Mouse (Mus musculus) forebrain, embryonic 14.5 days (tissue): Measurements from ENCODE around the gene Creb3. TPM values are rescaled to one million over a fixed set of nuclear protein-coding genes. Genes with fewer than 3 reads are reported as not detected.

Source experiments
- ATAC-seq: fragments of 200-750 bp; cut with Nextera tagmentation; 2 replicates; pipeline ENCODE4 v1.8.0; 2017; ENCODE audit warnings: mild to moderate bottlenecking, moderate library complexity
- DNase-seq: peaks from one replicate; pipeline ENCODE4 v3.0.0-alpha.2; 2015; ENCODE audit warnings: low spot score
- H3K27ac ChIP-seq: fragments of 300-500 bp; sonication (generic); 2 replicates; pipeline ENCODE4 v1.5.1; 2014; ENCODE audit warnings: low read depth, mild to moderate bottlenecking, control low read depth, low read length, moderate library complexity
- H3K27me3 ChIP-seq: fragments of 300-500 bp; sonication (generic); replicated peaks from 2 replicates; pipeline ENCODE4 v1.6.1; 2014; ENCODE audit warnings: low read length, control low read depth, mixed read lengths; ENCODE audit not compliant: control insufficient read depth, insufficient read depth
- H3K36me3 ChIP-seq: fragments of 300-500 bp; sonication (generic); 2 replicates; pipeline ENCODE4 v1.6.1; 2014; ENCODE audit warnings: low read length, control low read depth; ENCODE audit not compliant: control insufficient read depth, insufficient read depth
- H3K4me1 ChIP-seq: fragments of 300-500 bp; sonication (generic); 2 replicates; pipeline ENCODE4 v1.6.1; 2014; ENCODE audit warnings: antibody characterized with exemption, low read length, control low read depth; ENCODE audit not compliant: control insufficient read depth, insufficient read depth
- H3K4me2 ChIP-seq: fragments of 300-500 bp; sonication (generic); 2 replicates; pipeline ENCODE4 v1.6.1; 2014; ENCODE audit warnings: mild to moderate bottlenecking, control low read depth, low read length
- H3K4me3 ChIP-seq: fragments of 300-500 bp; sonication (generic); 2 replicates; pipeline ENCODE4 v1.5.1; 2014; ENCODE audit warnings: low read depth, low read length, control low read depth
- H3K9ac ChIP-seq: fragments of 300-500 bp; sonication (generic); 2 replicates; pipeline ENCODE4 v1.6.1; 2014; ENCODE audit warnings: mild to moderate bottlenecking, low read length, control low read depth, moderate library complexity
- H3K9me3 ChIP-seq: fragments of 300-500 bp; sonication (generic); replicated peaks from 2 replicates; pipeline ENCODE4 v1.6.1; 2016; ENCODE audit warnings: low read length, control low read depth, mixed read lengths; ENCODE audit not compliant: control insufficient read depth
- WGBS: fragments of 180-500 bp; shearing (Covaris S2); extraction: QIAGEN DNeasy Blood & Tissue Kit; methylation state at CpG from one replicate; pipeline ENCODE4 v1.1.7; 2014; 5-methylcytosine and 5-hydroxymethylcytosine counted together
- polyA plus RNA-seq: library from polyadenylated mRNA; unstranded; fragments of >200 nt; fragmentation: Nextera tagmentation; extraction: Ambion mirVana; gene quantifications from 2 replicates; pipeline ENCODE4 v1.2.1, GENCODE M21; 2014

The Creb3 gene
- polyA plus RNA-seq, 1 experiment from 2014 or later = 88.4 TPM

DNA sequence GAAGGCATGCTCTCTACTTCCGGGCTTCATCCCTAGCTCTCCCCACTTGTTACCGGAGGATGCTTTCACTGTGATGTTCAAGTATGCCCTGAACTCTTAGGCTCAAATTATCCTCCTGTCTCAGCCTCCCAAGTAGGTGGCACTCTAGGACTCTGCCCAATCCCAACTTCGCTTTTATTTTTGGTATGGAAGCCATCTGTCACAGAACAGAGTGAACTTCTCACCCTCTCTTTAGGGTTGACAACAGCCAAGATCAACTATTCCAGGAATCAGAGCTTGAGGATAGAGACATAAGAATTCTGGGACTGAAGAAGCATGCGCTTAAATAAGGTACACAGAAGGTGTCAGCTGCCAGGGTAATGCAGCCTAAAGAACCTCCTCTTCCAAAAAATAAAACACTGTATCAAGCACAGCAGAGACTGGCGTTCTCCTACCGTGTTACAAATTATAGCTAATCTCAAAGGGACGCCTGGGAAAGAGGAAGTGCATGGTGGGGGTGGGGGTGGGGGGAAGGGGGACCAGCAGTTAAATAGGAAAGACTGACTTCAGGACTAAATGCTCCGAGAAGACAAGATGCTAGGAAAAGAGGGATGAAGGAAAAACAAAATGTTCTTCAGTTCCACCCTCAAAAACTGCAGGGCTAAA is 15.2 kb downstream of the Creb3 start:
- H3K4me1 ChIP-seq = peaks cover 37% of the 10 kb centered on the region
- 57% methylated on average over 8 of the region's 8 CpGs for WGBS
- peak overlapping the region; percentile 98 for H3K4me2 ChIP-seq
- H3K27me3 ChIP-seq = no peaks in the 10 kb centered on the region
- H3K27ac ChIP-seq = no peak overlapping the region
- peak overlapping the region; percentile 89 for H3K4me3 ChIP-seq
- H3K9me3 ChIP-seq = no peaks in the 10 kb centered on the region
- peaks cover 40% of the 10 kb centered on the region for H3K36me3 ChIP-seq
- peak overlapping the region; percentile 87 for H3K9ac ChIP-seq
- DNase-seq (no peak), ATAC-seq (no peak)

DNA sequence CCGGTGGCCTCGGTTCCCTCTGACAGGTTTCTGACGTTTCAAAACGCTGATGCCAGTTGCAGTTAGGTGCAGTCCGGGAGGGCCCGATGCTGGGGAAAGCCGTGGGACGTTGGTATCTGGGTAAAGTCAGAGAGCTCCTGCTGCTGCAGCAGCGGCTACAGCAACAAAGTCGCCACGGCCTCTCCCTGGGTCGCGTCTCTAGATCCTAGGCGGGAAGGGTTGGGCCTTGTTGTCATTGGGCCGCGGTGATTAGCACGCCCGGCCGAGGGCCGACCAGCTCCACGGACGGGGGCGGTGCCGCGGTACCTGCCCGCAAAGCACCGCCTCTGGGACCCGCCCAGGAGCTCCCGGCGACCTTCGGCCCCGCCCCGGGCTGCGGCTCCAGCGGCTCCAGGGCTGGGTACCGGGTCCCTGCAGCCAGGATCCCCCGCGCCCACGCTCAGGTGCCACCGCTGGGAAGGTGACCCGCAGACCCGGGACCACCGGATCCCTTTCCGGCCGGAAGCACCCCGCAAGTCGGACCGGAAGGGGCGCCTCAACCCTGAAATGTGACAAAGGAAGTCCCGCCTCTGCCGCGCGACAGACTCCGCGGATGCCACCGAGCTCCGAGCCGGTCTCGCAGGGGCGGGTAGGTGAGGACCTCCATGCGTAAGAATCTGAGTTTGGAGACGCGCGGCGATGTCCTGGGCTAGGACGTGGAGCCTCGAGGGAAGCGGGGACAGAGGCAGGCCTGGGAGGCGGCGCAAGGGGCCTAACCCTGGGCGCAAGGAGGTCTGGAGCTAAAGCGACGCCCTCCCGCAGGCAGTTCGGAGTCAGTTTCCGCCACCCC is 16.5 kb downstream of the Creb3 start, which contains the start of the genes Rgp1 and Gba2:
Rgp1 (plus strand) TSS at position 340 of the 829 bp plus-strand sequence.
Gba2 (minus strand) TSS at position 498 of the 829 bp plus-strand sequence.
- H3K4me3 ChIP-seq = peak within 1 kb of the TSS; percentile 89
- ATAC-seq = peak; percentile 89
- peak within 1 kb of the TSS; percentile 62 for H3K27ac ChIP-seq
- H3K36me3 ChIP-seq = peaks cover 40% of the 10 kb centered on the region
- no peaks in the 10 kb centered on the region for H3K27me3 ChIP-seq
- under 1% methylated on average over 73 of the region's 76 CpGs for WGBS
- peak within 1 kb of the TSS; percentile 98 for H3K4me2 ChIP-seq
- peak; percentile 89 for DNase-seq
- no peaks in the 10 kb centered on the region for H3K9me3 ChIP-seq
- H3K9ac ChIP-seq = peak within 1 kb of the TSS; percentile 87
- H3K4me1 ChIP-seq = peaks cover 37% of the 10 kb centered on the region

DNA sequence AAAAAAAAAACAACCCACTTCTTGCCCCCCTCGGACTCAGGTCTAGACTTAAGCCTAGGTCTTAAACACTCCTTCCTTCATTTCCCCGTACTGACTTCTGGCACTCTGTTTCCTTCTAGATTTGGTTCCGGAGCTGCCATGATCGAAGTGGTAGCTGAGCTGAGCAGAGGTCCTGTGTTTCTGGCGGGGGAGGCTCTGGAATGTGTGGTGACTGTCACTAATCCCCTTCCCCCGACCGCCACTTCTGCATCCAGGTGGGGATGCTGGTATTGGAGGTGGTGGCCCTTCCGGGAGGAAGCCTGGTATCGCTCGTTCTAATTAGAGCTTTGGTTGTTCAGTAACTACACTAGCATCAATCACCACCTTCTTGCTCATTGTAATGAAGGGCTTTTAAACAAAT is 17.1 kb downstream of the Creb3 start:
- no peak for DNase-seq
- H3K27ac ChIP-seq = peak overlapping the region; percentile 62
- no peaks in the 10 kb centered on the region for H3K9me3 ChIP-seq
- H3K9ac ChIP-seq = peak overlapping the region; percentile 87
- ATAC-seq = no peak
- H3K4me1 ChIP-seq = peaks cover 37% of the 10 kb centered on the region
- H3K36me3 ChIP-seq = peaks cover 40% of the 10 kb centered on the region
- H3K27me3 ChIP-seq = no peaks in the 10 kb centered on the region
- peak overlapping the region; percentile 98 for H3K4me2 ChIP-seq
- peak overlapping the region; percentile 89 for H3K4me3 ChIP-seq
- 6% methylated on average over 10 of the region's 10 CpGs for WGBS

DNA sequence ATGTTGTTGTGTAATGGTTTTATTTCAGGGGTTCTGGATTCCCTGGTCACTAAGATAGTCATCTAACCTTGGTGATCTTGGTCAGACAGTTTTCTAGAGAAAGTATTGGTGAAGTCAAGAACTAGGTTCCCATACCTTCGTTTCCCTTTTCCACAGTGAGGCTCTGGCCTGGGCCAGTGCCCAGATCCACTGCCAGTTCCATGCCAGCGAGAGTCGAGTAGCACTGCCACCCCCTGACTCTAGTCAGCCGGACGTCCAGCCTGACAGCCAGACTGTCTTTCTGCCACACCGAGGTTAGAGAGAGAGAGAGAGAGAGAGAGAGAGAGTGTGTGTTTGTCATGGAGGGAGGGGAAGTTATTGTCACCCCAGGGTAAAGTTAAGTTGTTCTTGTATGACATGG is 17.6 kb downstream of the Creb3 start:
- Histone ChIP-seq H3K9me3 (no peaks in the 10 kb centered on the region), H3K36me3 (peaks cover 45% of the 10 kb centered on the region), H3K4me3 (peak overlapping the region; percentile 89), H3K9ac (peak overlapping the region; percentile 87), H3K4me1 (peaks cover 37% of the 10 kb centered on the region), H3K27ac (no peak overlapping the region), H3K27me3 (no peaks in the 10 kb centered on the region), H3K4me2 (peak overlapping the region; percentile 98)
- no peak for ATAC-seq
- WGBS = 84% methylated on average over 6 of the region's 6 CpGs
- DNase-seq = no peak

DNA sequence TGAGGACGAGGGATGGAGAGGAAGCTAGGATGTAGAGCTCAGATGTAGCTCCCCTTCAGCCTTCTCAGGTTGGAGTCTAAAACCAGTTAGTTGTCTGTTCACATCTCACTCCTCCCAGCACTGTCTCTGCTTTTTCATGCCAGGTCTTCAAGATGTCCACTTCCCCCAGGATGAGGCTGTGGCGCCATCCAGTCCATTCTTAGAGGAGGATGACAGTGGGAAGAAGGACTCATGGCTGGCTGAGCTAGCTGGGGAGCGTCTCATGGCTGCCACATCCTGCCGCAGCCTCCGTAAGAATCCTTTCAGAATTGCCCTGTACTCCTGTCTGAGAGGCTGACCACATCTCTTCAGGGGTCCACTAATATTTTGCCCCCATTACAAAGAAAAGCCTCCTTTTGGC is 18.6 kb downstream of the Creb3 start:
- ATAC-seq (no peak), DNase-seq (no peak)
- WGBS = 98% methylated on average over 5 of the region's 5 CpGs
- no peak overlapping the region for H3K27ac ChIP-seq
- H3K9me3 ChIP-seq = no peaks in the 10 kb centered on the region
- no peaks in the 10 kb centered on the region for H3K27me3 ChIP-seq
- peaks cover 29% of the 10 kb centered on the region for H3K4me1 ChIP-seq
- H3K36me3 ChIP-seq = peaks cover 48% of the 10 kb centered on the region
- no peak overlapping the region for H3K4me2 ChIP-seq
- no peak overlapping the region for H3K9ac ChIP-seq
- H3K4me3 ChIP-seq = no peak overlapping the region

DNA sequence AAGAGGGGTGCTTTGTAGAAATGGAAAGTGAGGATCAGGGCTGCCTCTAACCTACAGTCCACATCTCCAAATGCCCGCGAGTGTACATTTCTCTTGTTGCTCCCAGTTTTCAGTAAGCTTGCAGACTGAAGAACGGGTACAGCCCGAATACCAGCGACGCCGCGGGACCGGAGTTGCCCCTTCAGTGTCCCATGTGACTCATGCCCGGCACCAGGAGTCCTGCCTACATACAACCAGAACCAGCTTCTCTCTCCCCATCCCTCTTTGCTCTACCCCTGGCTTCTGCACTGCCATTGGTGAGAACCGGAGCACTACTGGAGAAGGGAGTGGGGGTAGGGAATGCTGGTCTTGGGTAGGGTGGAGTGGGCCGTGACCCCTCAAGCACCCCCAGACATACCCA is 19.2 kb downstream of the Creb3 start:
- Histone ChIP-seq H3K4me3 (no peak overlapping the region), H3K27ac (no peak overlapping the region), H3K9me3 (no peaks in the 10 kb centered on the region), H3K9ac (no peak overlapping the region), H3K36me3 (peaks cover 48% of the 10 kb centered on the region), H3K4me2 (no peak overlapping the region), H3K27me3 (no peaks in the 10 kb centered on the region), H3K4me1 (peaks cover 22% of the 10 kb centered on the region)
- WGBS = 97% methylated on average over 12 of the region's 12 CpGs
- ATAC-seq = no peak
- DNase-seq = no peak

DNA sequence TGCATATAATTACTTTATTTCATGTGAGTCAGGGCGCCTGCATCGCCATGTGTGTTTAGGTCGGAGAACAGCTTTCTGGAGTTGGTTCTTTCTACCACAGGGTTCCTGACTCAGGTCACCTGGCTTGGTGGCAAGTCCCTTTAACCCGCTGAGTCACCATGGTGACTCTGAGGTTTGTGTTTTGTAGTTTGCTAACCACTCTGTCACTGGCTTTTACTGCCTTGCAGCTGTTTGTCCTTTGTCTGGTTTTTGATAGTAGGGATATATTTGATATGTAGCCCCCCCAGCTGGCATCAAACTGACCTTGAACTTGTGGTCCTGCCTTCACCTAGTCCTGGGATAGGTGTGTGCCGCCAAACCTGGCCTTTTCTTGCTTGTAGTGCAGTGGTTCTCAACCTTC is 20.1 kb downstream of the Creb3 start:
- ATAC-seq (no peak), DNase-seq (no peak)
- no peak overlapping the region for H3K4me3 ChIP-seq
- no peak overlapping the region for H3K4me2 ChIP-seq
- peaks cover 14% of the 10 kb centered on the region for H3K4me1 ChIP-seq
- WGBS = 89% methylated on average over 5 of the region's 5 CpGs
- no peaks in the 10 kb centered on the region for H3K9me3 ChIP-seq
- no peak overlapping the region for H3K27ac ChIP-seq
- no peak overlapping the region for H3K9ac ChIP-seq
- H3K36me3 ChIP-seq = peaks cover 48% of the 10 kb centered on the region
- no peaks in the 10 kb centered on the region for H3K27me3 ChIP-seq

DNA sequence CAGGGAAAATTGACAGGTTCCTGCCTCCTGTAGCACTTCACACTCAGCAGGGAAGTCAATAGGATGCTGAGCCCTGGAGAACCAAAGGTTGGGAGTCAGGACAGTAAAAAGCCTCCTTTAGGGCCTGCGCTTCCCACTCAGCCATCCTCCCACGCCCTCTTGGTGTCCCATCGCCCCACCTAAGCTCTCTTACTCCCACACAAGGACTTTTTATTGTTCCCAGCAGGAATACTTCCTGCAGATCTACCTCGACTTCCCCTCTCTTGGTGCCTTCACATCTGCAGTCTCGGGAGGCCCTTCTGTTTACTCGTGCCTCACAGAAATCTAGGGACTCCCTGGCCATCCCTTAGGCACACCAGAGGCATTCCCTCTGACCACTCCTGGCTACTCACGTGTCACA is 21.3 kb downstream of the Creb3 start:
- Histone ChIP-seq H3K9me3 (no peaks in the 10 kb centered on the region), H3K4me3 (no peak overlapping the region), H3K4me2 (no peak overlapping the region), H3K27me3 (no peaks in the 10 kb centered on the region), H3K27ac (no peak overlapping the region), H3K9ac (no peak overlapping the region), H3K4me1 (peaks cover 6% of the 10 kb centered on the region; the same call in 1 of the 2 replicates), H3K36me3 (peaks cover 48% of the 10 kb centered on the region)
- ATAC-seq (no peak), DNase-seq (no peak)
- 79% methylated on average over 7 of the region's 7 CpGs for WGBS
